Mouse (Mus musculus) MEL (cell line): ENCODE measurements around the gene Zzef1. TPM values are rescaled to one million over a fixed set of nuclear protein-coding genes. Genes with fewer than 3 reads are reported as not detected.

Experiments
- DNase-seq: peaks from one replicate; pipeline ENCODE4 v3.0.0; 2011; ENCODE audit warnings: low read depth, low spot score
- H3K27ac ChIP-seq: 2 replicates; pipeline ENCODE4 v1.5.1; 2012; ENCODE audit warnings: low read depth, mild to moderate bottlenecking, control low read depth, low read length, moderate library complexity; ENCODE audit not compliant: control insufficient read depth
- H3K27me3 ChIP-seq, 2 experiments: fragments of 150-350 bp in 1 of 2; sonication (generic) in 1 of 2; 2 replicates each; pipeline ENCODE4 v1.6.1; 2012; ENCODE audit warnings: low read length in 2 of 2, mild to moderate bottlenecking in 2 of 2, improper control_type of control experiment in 1 of 2, moderate library complexity in 1 of 2; ENCODE audit not compliant: insufficient read depth in 2 of 2, control insufficient read depth in 1 of 2
- H3K36me3 ChIP-seq, 2 experiments: 2 replicates each; pipeline ENCODE4 v1.6.1; 2012 to 2014; ENCODE audit warnings: low read length in 2 of 2, improper control_type of control experiment in 1 of 2, inconsistent platforms in 1 of 2, mild to moderate bottlenecking in 1 of 2; ENCODE audit not compliant: insufficient read depth in 2 of 2, control insufficient read depth in 1 of 2
- H3K4me1 ChIP-seq, 2 experiments: fragments of 150-350 bp in 1 of 2; sonication (generic) in 1 of 2; 2 replicates each; pipeline ENCODE4 v1.6.1; 2012; ENCODE audit warnings: low read length in 2 of 2, improper control_type of control experiment in 1 of 2, mild to moderate bottlenecking in 1 of 2; ENCODE audit not compliant: insufficient read depth in 2 of 2, control insufficient read depth in 1 of 2
- H3K4me3 ChIP-seq, 2 experiments: fragments of 150-350 bp in 1 of 2; sonication (generic) in 1 of 2; 2 replicates each; pipeline ENCODE4 v1.5.1; 2012; ENCODE audit warnings: low read depth in 2 of 2, low read length in 2 of 2, mild to moderate bottlenecking in 2 of 2, moderate library complexity in 2 of 2, control low read depth in 1 of 2, improper control_type of control experiment in 1 of 2; ENCODE audit not compliant: control insufficient read depth in 1 of 2, insufficient read depth in 1 of 2
- H3K79me2 ChIP-seq: 2 replicates; pipeline ENCODE4 v1.6.1; 2012; ENCODE audit warnings: mild to moderate bottlenecking, low read length, moderate library complexity; ENCODE audit not compliant: control insufficient read depth, poor library complexity, insufficient read depth
- H3K9ac ChIP-seq: 2 replicates; pipeline ENCODE4 v1.6.1; 2012; ENCODE audit warnings: low read depth, mild to moderate bottlenecking, control low read depth, low read length, moderate library complexity; ENCODE audit not compliant: control insufficient read depth, poor library complexity, severe bottlenecking
- H3K9me3 ChIP-seq: fragments of 150-350 bp; sonication (generic); replicated peaks from 2 replicates; pipeline ENCODE4 v1.6.1; 2012; ENCODE audit warnings: mild to moderate bottlenecking, low read length, improper control_type of control experiment, moderate library complexity; ENCODE audit not compliant: insufficient read depth
- BHLHE40 ChIP-seq: IDR thresholded peaks from 2 replicates; pipeline ENCODE4 v1.6.1; 2012; ENCODE audit warnings: low read depth, mild to moderate bottlenecking, inconsistent platforms, low read length, improper control_type of control experiment, borderline replicate concordance
- CTCF ChIP-seq, 3 experiments: IDR thresholded peaks in 2 of 3; conservative IDR thresholded peaks in 1 of 3; 2 replicates each; pipeline ENCODE4 v1.5.1; 2011 to 2012; ENCODE audit warnings: low read length in 3 of 3, low read depth in 2 of 3, mild to moderate bottlenecking in 2 of 3, improper control_type of control experiment in 1 of 3, inconsistent platforms in 1 of 3, mixed read lengths in 1 of 3, moderate library complexity in 1 of 3; ENCODE audit not compliant: control insufficient read depth in 1 of 3, insufficient read depth in 1 of 3, poor library complexity in 1 of 3, severe bottlenecking in 1 of 3
- E2F4 ChIP-seq: IDR thresholded peaks from 2 replicates; pipeline ENCODE4 v1.6.1; 2011; ENCODE audit warnings: low read depth, low read length, improper control_type of control experiment, borderline replicate concordance
- EP300 ChIP-seq, 2 experiments: IDR thresholded peaks; 2 replicates each; pipeline ENCODE4 v1.6.1; 2011; ENCODE audit warnings: improper control_type of control experiment in 2 of 2, low read length in 2 of 2, low read depth in 1 of 2, mild to moderate bottlenecking in 1 of 2
- GATA1 ChIP-seq: IDR thresholded peaks from 2 replicates; pipeline ENCODE4 v1.6.1; 2011; ENCODE audit warnings: low read depth, low read length, improper control_type of control experiment
- HCFC1 ChIP-seq: IDR thresholded peaks from 2 replicates; pipeline ENCODE4 v1.6.1; 2012; ENCODE audit warnings: low read depth, mild to moderate bottlenecking, inconsistent platforms, low read length, improper control_type of control experiment, moderate library complexity
- JUND ChIP-seq: IDR thresholded peaks from 2 replicates; pipeline ENCODE4 v1.6.1; 2011; ENCODE audit warnings: low read depth, mild to moderate bottlenecking, improper control_type of control experiment, low read length
- MAX ChIP-seq: IDR thresholded peaks from 2 replicates; pipeline ENCODE4 v1.6.1; 2011; ENCODE audit warnings: low read length, improper control_type of control experiment
- MYB ChIP-seq: IDR thresholded peaks from 2 replicates; pipeline ENCODE4 v1.6.1; 2011; ENCODE audit warnings: mild to moderate bottlenecking, low read depth, low read length, improper control_type of control experiment
- NELFE ChIP-seq: IDR thresholded peaks from 2 replicates; pipeline ENCODE4 v1.6.1; 2011; ENCODE audit warnings: low read depth, low read length, improper control_type of control experiment
- POLR2AphosphoS2 ChIP-seq: IDR thresholded peaks from 2 replicates; pipeline ENCODE4 v1.6.1; 2011; ENCODE audit warnings: low read length, improper control_type of control experiment
- RAD21 ChIP-seq: IDR thresholded peaks from 2 replicates; pipeline ENCODE4 v1.6.1; 2011; ENCODE audit warnings: mild to moderate bottlenecking, low read depth, low read length, improper control_type of control experiment
- SMC3 ChIP-seq: IDR thresholded peaks from 2 replicates; pipeline ENCODE4 v1.6.1; 2011; ENCODE audit warnings: low read depth, low read length, improper control_type of control experiment
- TAL1 ChIP-seq: IDR thresholded peaks from 2 replicates; pipeline ENCODE4 v1.6.1; 2012; ENCODE audit warnings: mild to moderate bottlenecking, inconsistent platforms, low read length, moderate library complexity, mixed read lengths
- TCF12 ChIP-seq: IDR thresholded peaks from 2 replicates; pipeline ENCODE4 v1.6.1; 2014; ENCODE audit warnings: low read depth, mild to moderate bottlenecking, inconsistent platforms, low read length, improper control_type of control experiment, moderate library complexity
- UBTF ChIP-seq: IDR thresholded peaks from 2 replicates; pipeline ENCODE4 v1.6.1; 2012; ENCODE audit warnings: low read depth, mild to moderate bottlenecking, inconsistent platforms, low read length, improper control_type of control experiment, moderate library complexity, borderline replicate concordance; ENCODE audit not compliant: insufficient read depth
- USF1 ChIP-seq: IDR thresholded peaks from 2 replicates; pipeline ENCODE4 v1.6.1; 2014; ENCODE audit warnings: low read depth, mild to moderate bottlenecking, inconsistent platforms, low read length, improper control_type of control experiment, moderate library complexity
- ZC3H11A ChIP-seq: IDR thresholded peaks from 2 replicates; pipeline ENCODE4 v1.6.1; 2012; ENCODE audit warnings: low read depth, mild to moderate bottlenecking, inconsistent platforms, low read length, improper control_type of control experiment
- ZKSCAN1 ChIP-seq: IDR thresholded peaks from 2 replicates; pipeline ENCODE4 v1.6.1; 2012; ENCODE audit warnings: low read depth, mild to moderate bottlenecking, inconsistent platforms, low read length, improper control_type of control experiment, moderate library complexity
- ZNF384 ChIP-seq: IDR thresholded peaks from 2 replicates; pipeline ENCODE4 v1.6.1; 2012; ENCODE audit warnings: low read depth, mild to moderate bottlenecking, inconsistent platforms, low read length, improper control_type of control experiment
- polyA plus RNA-seq, 2 experiments: library from polyadenylated mRNA; stranded (reverse) in 1 of 2; unstranded in 1 of 2; fragments of >175 nt in 1 of 2; fragments of >200 nt in 1 of 2; gene quantifications; 2 replicates each; pipeline versions ENCODE4 v1.2.1 to v1.2.4; 2012; ENCODE audit warnings: low replicate concordance in 2 of 2, low read depth in 1 of 2; ENCODE audit not compliant: insufficient read length in 2 of 2, insufficient read depth in 1 of 2, missing spikeins in 1 of 2
- total RNA-seq: library from RNA; depleted of rRNA; stranded (reverse); fragments of 300-350 nt; gene quantifications from 2 replicates; pipeline ENCODE4 v1.2.3, GENCODE M21; 2012

Zzef1 gene
- total and polyA plus RNA-seq, 3 experiments = 13.3 to 17.6 TPM; not detected in 1

DNA sequence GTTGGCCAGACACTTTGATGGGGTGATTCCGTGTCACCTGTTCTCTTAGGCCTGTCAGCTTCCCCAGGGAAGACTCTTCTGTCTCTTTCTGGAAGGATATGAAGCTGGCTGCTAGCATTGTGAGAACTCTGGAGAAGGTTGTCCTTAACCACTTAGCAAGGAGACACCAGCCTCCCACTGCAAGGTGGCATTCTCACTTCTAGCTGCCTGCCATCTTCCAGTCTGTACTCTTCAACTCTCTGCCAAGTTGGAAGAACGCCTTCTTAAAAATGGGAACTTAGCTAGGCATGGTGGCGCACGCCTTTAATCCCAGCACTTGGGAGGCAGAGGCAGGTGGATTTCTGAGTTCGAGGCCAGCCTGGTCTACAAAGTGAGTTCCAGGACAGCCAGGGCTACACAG is 17.7 kb downstream of the Zzef1 start:
- no peaks in the 10 kb centered on the region for H3K9me3 ChIP-seq
- H3K4me1 ChIP-seq = no peaks in the 10 kb centered on the region
- TF ChIP-seq UBTF (no peak), JUND (no peak), USF1 (no peak), SMC3 (no peak), EP300 (IDR thresholded peaks at IDR 0.05; ENCODE audit: low read depth in 1 of 2, low read length in 2 of 2) (no peak), MAX (no peak), BHLHE40 (no peak), TAL1 (no peak), NELFE (no peak), TCF12 (no peak), MYB (no peak), ZKSCAN1 (no peak), HCFC1 (no peak), ZNF384 (no peak)
- TF ChIP-seq, all 39 proteins: peak for 0
- H3K4me3 ChIP-seq = no peak overlapping the region
- no peak for DNase-seq
- H3K79me2 ChIP-seq = peaks cover 8% of the 10 kb centered on the region; the same call in 1 of the 2 replicates
- no peaks in the 10 kb centered on the region for H3K27me3 ChIP-seq
- no peak overlapping the region for H3K9ac ChIP-seq
- no peak overlapping the region for H3K27ac ChIP-seq
- H3K36me3 ChIP-seq = peaks cover 0 to 6% of the 10 kb centered on the region in 2 experiments; a peak in 1 of 4 replicates

DNA sequence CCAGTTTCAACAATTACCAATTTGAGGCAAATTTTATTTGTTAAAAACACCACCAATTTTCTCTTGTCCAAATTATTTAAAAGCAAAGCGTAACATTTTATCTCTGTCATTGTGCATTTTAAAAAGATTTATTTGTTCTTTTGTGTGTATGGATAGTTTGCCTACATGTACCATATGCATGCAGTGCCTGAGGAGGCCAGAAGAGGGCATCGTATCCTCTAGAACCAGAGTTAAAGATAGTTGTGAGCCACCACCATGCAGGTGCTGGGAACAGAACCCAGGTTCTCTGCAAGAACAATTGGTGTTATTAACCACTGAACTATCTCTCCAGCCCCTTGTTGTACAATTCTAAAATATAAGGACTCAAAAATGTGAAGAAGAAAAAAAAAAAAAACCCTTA is 18.2 kb downstream of the Zzef1 start:
- TF ChIP-seq POLR2AphosphoS2 = no peak
- peak; percentile 22 for TF ChIP-seq RAD21
- peak; percentile 38 for TF ChIP-seq SMC3
- TF ChIP-seq ZC3H11A = peak; percentile 16; the same call in 1 of the 2 replicates
- TF ChIP-seq CTCF (IDR thresholded peaks at IDR 0.05 in 2 of 3, conservative IDR thresholded peaks at IDR 0.05 in 1 of 3; ENCODE audit: control insufficient read depth in 1 of 3, insufficient read depth in 1 of 3, low read depth in 2 of 3, low read length in 3 of 3, poor library complexity in 1 of 3, severe bottlenecking in 1 of 3) = peak; percentile 19 to 47 (median 41); a peak in 5 of 6 replicates
- TF ChIP-seq E2F4 = no peak
- TF ChIP-seq GATA1 = no peak
- H3K79me2 ChIP-seq = peaks cover 8% of the 10 kb centered on the region; the same call in 1 of the 2 replicates
- DNase-seq = peak; percentile 57
- H3K4me3 ChIP-seq = no peak overlapping the region
- no peaks in the 10 kb centered on the region for H3K9me3 ChIP-seq
- H3K27me3 ChIP-seq = no peaks in the 10 kb centered on the region
- H3K9ac ChIP-seq = no peak overlapping the region
- no peaks in the 10 kb centered on the region for H3K4me1 ChIP-seq
- peaks cover 0 to 9% of the 10 kb centered on the region in 2 experiments; a peak in 2 of 4 replicates for H3K36me3 ChIP-seq
- no peak overlapping the region for H3K27ac ChIP-seq
